Mouse (Mus musculus): ENCODE measurements at regions not wholly inside any gene's neighbourhood (a gene's known extent, or its start where the extent isn't known, plus 50 kb on each side); places are given as distances from the start of the nearest gene placed in this dataset.

- Histone ChIP-seq H3K4me2 (ENCODE audit: low read length) (no peak overlapping the region), H3K27me3 (replicated peaks; ENCODE audit: control insufficient read depth, insufficient read depth, low read length) (no peaks in the 10 kb centered on the region), H3K9ac (ENCODE audit: low read depth, low read length) (no peak overlapping the region), H3K4me3 (ENCODE audit: low read length) (no peak overlapping the region), H3K9me3 (ENCODE audit: control insufficient read depth, low read length) (no peaks in the 10 kb centered on the region), H3K27ac (ENCODE audit: low read depth, low read length) (no peak overlapping the region), H3K36me3 (ENCODE audit: control insufficient read depth, insufficient read depth, low read length) (no peaks in the 10 kb centered on the region), H3K4me1 (ENCODE audit: control insufficient read depth, insufficient read depth, low read depth, low read length) (no peaks in the 10 kb centered on the region; the same call in 1 of the 2 replicates)
- WGBS: 89% methylated on average over 3 of the region's 3 CpGs
- ATAC-seq: no peak
Observed at GRCm38 (mm10) chr13:60237091-60237490, 59.9 kb upstream of the Gas1 start.

GRCm38 (mm10) chr13:60242447-60243109, 65.4 kb upstream of the Gas1 start:
- ATAC-seq: peak; percentile 50
- WGBS: 51% methylated on average over 8 of the region's 8 CpGs

GRCm38 (mm10) chr13:60243110-60243481, 65.9 kb upstream of the Gas1 start:
- H3K27ac ChIP-seq (ENCODE audit: low read depth, low read length): 0 out of 2 replicates have a peak overlapping the region, but pooled peaks have one; percentile 54
- H3K36me3 ChIP-seq (ENCODE audit: control insufficient read depth, insufficient read depth, low read length): no peaks in the 10 kb centered on the region
- no peak overlapping the region for H3K4me2 ChIP-seq (ENCODE audit: low read length)
- H3K27me3 ChIP-seq (replicated peaks; ENCODE audit: control insufficient read depth, insufficient read depth, low read length): no peaks in the 10 kb centered on the region
- H3K4me1 ChIP-seq (ENCODE audit: control insufficient read depth, insufficient read depth, low read depth, low read length): peaks cover 7% of the 10 kb centered on the region
- WGBS: 50% methylated on average over 4 of the region's 4 CpGs
- H3K9me3 ChIP-seq (ENCODE audit: control insufficient read depth, low read length): no peaks in the 10 kb centered on the region
- H3K4me3 ChIP-seq (ENCODE audit: low read length): no peak overlapping the region
- H3K9ac ChIP-seq (ENCODE audit: low read depth, low read length): no peak overlapping the region
- peak; percentile 52; the same call in 1 of the 2 replicates for ATAC-seq

More at GRCm38 (mm10) chr13:60242447-60243109, 65.4 kb upstream of the Gas1 start:
- peaks cover 7% of the 10 kb centered on the region for H3K4me1 ChIP-seq (ENCODE audit: control insufficient read depth, insufficient read depth, low read depth, low read length)
- H3K36me3 ChIP-seq (ENCODE audit: control insufficient read depth, insufficient read depth, low read length): no peaks in the 10 kb centered on the region
- 0 out of 2 replicates have a peak overlapping the region, but pooled peaks have one; percentile 54 for H3K27ac ChIP-seq (ENCODE audit: low read depth, low read length)
- no peak overlapping the region for H3K4me2 ChIP-seq (ENCODE audit: low read length)
- H3K4me3 ChIP-seq (ENCODE audit: low read length): no peak overlapping the region
- no peaks in the 10 kb centered on the region for H3K27me3 ChIP-seq (replicated peaks; ENCODE audit: control insufficient read depth, insufficient read depth, low read length)
- no peak overlapping the region for H3K9ac ChIP-seq (ENCODE audit: low read depth, low read length)
- H3K9me3 ChIP-seq (ENCODE audit: control insufficient read depth, low read length): no peaks in the 10 kb centered on the region

GRCm38 (mm10) chr13:60255162-60255561, 78.0 kb upstream of the Gas1 start:
- H3K9me3 ChIP-seq (ENCODE audit: control insufficient read depth, low read length): no peaks in the 10 kb centered on the region
- no peaks in the 10 kb centered on the region for H3K36me3 ChIP-seq (ENCODE audit: control insufficient read depth, insufficient read depth, low read length)
- no peak for ATAC-seq
- no peaks in the 10 kb centered on the region for H3K27me3 ChIP-seq (replicated peaks; ENCODE audit: control insufficient read depth, insufficient read depth, low read length)
- WGBS: 63% methylated on average over 7 of the region's 7 CpGs
- no peak overlapping the region for H3K27ac ChIP-seq (ENCODE audit: low read depth, low read length)
- H3K9ac ChIP-seq (ENCODE audit: low read depth, low read length): no peak overlapping the region
- H3K4me2 ChIP-seq (ENCODE audit: low read length): no peak overlapping the region
- no peaks in the 10 kb centered on the region for H3K4me1 ChIP-seq (ENCODE audit: control insufficient read depth, insufficient read depth, low read depth, low read length)
- H3K4me3 ChIP-seq (ENCODE audit: low read length): no peak overlapping the region

- Histone ChIP-seq H3K9me3 (ENCODE audit: control insufficient read depth, low read length) (no peaks in the 10 kb centered on the region), H3K27me3 (replicated peaks; ENCODE audit: control insufficient read depth, insufficient read depth, low read length) (no peaks in the 10 kb centered on the region), H3K9ac (ENCODE audit: low read depth, low read length) (no peak overlapping the region), H3K27ac (ENCODE audit: low read depth, low read length) (no peak overlapping the region), H3K4me2 (ENCODE audit: low read length) (no peak overlapping the region), H3K4me1 (ENCODE audit: control insufficient read depth, insufficient read depth, low read depth, low read length) (no peaks in the 10 kb centered on the region), H3K4me3 (ENCODE audit: low read length) (no peak overlapping the region), H3K36me3 (ENCODE audit: control insufficient read depth, insufficient read depth, low read length) (no peaks in the 10 kb centered on the region)
- 61% methylated on average over 7 of the region's 7 CpGs for WGBS
- ATAC-seq: no peak
Observed at GRCm38 (mm10) chr13:60255715-60256114, 78.5 kb upstream of the Gas1 start.

- Histone ChIP-seq H3K4me2 (ENCODE audit: low read length) (no peak overlapping the region), H3K4me1 (ENCODE audit: control insufficient read depth, insufficient read depth, low read depth, low read length) (no peaks in the 10 kb centered on the region), H3K27me3 (replicated peaks; ENCODE audit: control insufficient read depth, insufficient read depth, low read length) (no peaks in the 10 kb centered on the region), H3K9ac (ENCODE audit: low read depth, low read length) (no peak overlapping the region), H3K36me3 (ENCODE audit: control insufficient read depth, insufficient read depth, low read length) (no peaks in the 10 kb centered on the region), H3K9me3 (ENCODE audit: control insufficient read depth, low read length) (no peaks in the 10 kb centered on the region), H3K27ac (ENCODE audit: low read depth, low read length) (no peak overlapping the region), H3K4me3 (ENCODE audit: low read length) (no peak overlapping the region)
- no peak for ATAC-seq
- 77% methylated on average over 8 of the region's 8 CpGs for WGBS
Observed at GRCm38 (mm10) chr13:60256997-60257396, 79.8 kb upstream of the Gas1 start.

- H3K4me1 ChIP-seq (ENCODE audit: control insufficient read depth, insufficient read depth, low read depth, low read length): no peaks in the 10 kb centered on the region
- H3K4me3 ChIP-seq (ENCODE audit: low read length): no peak overlapping the region
- H3K9me3 ChIP-seq (ENCODE audit: control insufficient read depth, low read length): no peaks in the 10 kb centered on the region
- no peak overlapping the region for H3K9ac ChIP-seq (ENCODE audit: low read depth, low read length)
- no peak overlapping the region for H3K27ac ChIP-seq (ENCODE audit: low read depth, low read length)
- ATAC-seq: no peak
- no peak overlapping the region for H3K4me2 ChIP-seq (ENCODE audit: low read length)
- H3K36me3 ChIP-seq (ENCODE audit: control insufficient read depth, insufficient read depth, low read length): no peaks in the 10 kb centered on the region
- 66% methylated on average over 3 of the region's 3 CpGs for WGBS
- no peaks in the 10 kb centered on the region for H3K27me3 ChIP-seq (replicated peaks; ENCODE audit: control insufficient read depth, insufficient read depth, low read length)
Observed at GRCm38 (mm10) chr13:60257878-60258277, 80.7 kb upstream of the Gas1 start.

- peaks cover 3% of the 10 kb centered on the region for H3K4me1 ChIP-seq (ENCODE audit: control insufficient read depth, insufficient read depth, low read depth, low read length)
- H3K27me3 ChIP-seq (replicated peaks; ENCODE audit: control insufficient read depth, insufficient read depth, low read length): no peaks in the 10 kb centered on the region
- H3K36me3 ChIP-seq (ENCODE audit: control insufficient read depth, insufficient read depth, low read length): no peaks in the 10 kb centered on the region
- no peaks in the 10 kb centered on the region for H3K9me3 ChIP-seq (ENCODE audit: control insufficient read depth, low read length)
- H3K4me3 ChIP-seq (ENCODE audit: low read length): no peak overlapping the region
- H3K9ac ChIP-seq (ENCODE audit: low read depth, low read length): no peak overlapping the region
- H3K27ac ChIP-seq (ENCODE audit: low read depth, low read length): no peak overlapping the region
- no peak overlapping the region for H3K4me2 ChIP-seq (ENCODE audit: low read length)
- 82% methylated on average over 11 of the region's 11 CpGs for WGBS
- ATAC-seq: no peak
Observed at GRCm38 (mm10) chr13:60262449-60263028, 85.4 kb upstream of the Gas1 start.

- no peak for ATAC-seq
- Histone ChIP-seq H3K9me3 (ENCODE audit: control insufficient read depth, low read length) (no peaks in the 10 kb centered on the region), H3K4me3 (ENCODE audit: low read length) (no peak overlapping the region), H3K4me1 (ENCODE audit: control insufficient read depth, insufficient read depth, low read depth, low read length) (peaks cover 7% of the 10 kb centered on the region), H3K4me2 (ENCODE audit: low read length) (no peak overlapping the region), H3K27ac (ENCODE audit: low read depth, low read length) (no peak overlapping the region), H3K27me3 (replicated peaks; ENCODE audit: control insufficient read depth, insufficient read depth, low read length) (no peaks in the 10 kb centered on the region), H3K36me3 (ENCODE audit: control insufficient read depth, insufficient read depth, low read length) (no peaks in the 10 kb centered on the region), H3K9ac (ENCODE audit: low read depth, low read length) (no peak overlapping the region)
- 91% methylated on average over 4 of the region's 4 CpGs for WGBS
Observed at GRCm38 (mm10) chr13:60264504-60264903, 87.3 kb upstream of the Gas1 start.
